11 mouse cellular contexts compared by ENCODE assay signal in genomic region chr2:69825898-69826297, GRCm38 (mm10). TPM values are rescaled to one million over a fixed set of nuclear protein-coding genes. Genes with fewer than 3 reads are reported as not detected.
DNase-seq lines count a peak whose midpoint lies in the region; ATAC-seq and TF ChIP-seq lines count a peak whose summit lies in the region.
"Had no signal": no experiment of that assay in that cellular context is flagged by ENCODE, and none has a peak within 500 bp of the region (broad histone marks: within the 10 kb centered on the region; RNA-seq: fewer than 3 reads in every experiment).

No protein-coding gene starts in this region.

- no peak overlapping the region for H3K4me2 ChIP-seq in heart, embryonic 13.5 days
- no peak overlapping the region for H3K4me2 ChIP-seq in heart, embryonic 12.5 days
- no peak overlapping the region for H3K4me2 ChIP-seq in neural tube, embryonic 15.5 days
- peak overlapping the region; percentile 34; the same call in 1 of the 2 replicates for H3K4me2 ChIP-seq in hindbrain, postnatal 0 days (ENCODE audit: low read depth, low read length)
- H3K4me2 ChIP-seq in stomach, postnatal 0 days (replicated peaks; ENCODE audit: low read depth), result no peak overlapping the region
- H3K4me2 ChIP-seq: embryonic facial prominence, embryonic 15.5 days had no signal

- H3K9ac ChIP-seq in heart, embryonic 13.5 days, result no peak overlapping the region
- H3K9ac ChIP-seq in heart, embryonic 12.5 days, result no peak overlapping the region
- no peak overlapping the region for H3K9ac ChIP-seq in neural tube, embryonic 15.5 days (replicated peaks)
- peak overlapping the region; percentile 31; the same call in 1 of the 2 replicates for H3K9ac ChIP-seq in hindbrain, postnatal 0 days (replicated peaks; ENCODE audit: low read length)
- H3K9ac ChIP-seq in stomach, postnatal 0 days (ENCODE audit: low read length), result no peak overlapping the region
- H3K9ac ChIP-seq: embryonic facial prominence, embryonic 15.5 days had no signal

- no peak for TF ChIP-seq CTCF in hindbrain, postnatal 0 days (IDR thresholded peaks at IDR 0.05; ENCODE audit: low read depth)
- no peak for TF ChIP-seq CTCF in stomach, postnatal 0 days (IDR thresholded peaks at IDR 0.05; ENCODE audit: low read depth)

- WGBS in heart, embryonic 13.5 days, result 79% methylated on average over 10 of the region's 10 CpGs
- WGBS in heart, embryonic 12.5 days, result 80% methylated on average over 10 of the region's 10 CpGs
- WGBS in neural tube, embryonic 15.5 days, result 79% methylated on average over 10 of the region's 10 CpGs
- WGBS in hindbrain, postnatal 0 days, result 67% methylated on average over 10 of the region's 10 CpGs
- WGBS in stomach, postnatal 0 days, result 48% methylated on average over 10 of the region's 10 CpGs

- no peaks in the 10 kb centered on the region for H3K27me3 ChIP-seq in heart, embryonic 13.5 days (replicated peaks)
- H3K27me3 ChIP-seq in heart, embryonic 12.5 days (replicated peaks), result no peaks in the 10 kb centered on the region
- no peaks in the 10 kb centered on the region for H3K27me3 ChIP-seq in neural tube, embryonic 15.5 days (replicated peaks)
- H3K27me3 ChIP-seq in hindbrain, postnatal 0 days (ENCODE audit: insufficient read depth, low read length), result no peaks in the 10 kb centered on the region
- H3K27me3 ChIP-seq in stomach, postnatal 0 days (ENCODE audit: control insufficient read depth, insufficient read depth, low read length), result no peaks in the 10 kb centered on the region
- H3K27me3 ChIP-seq: embryonic facial prominence, embryonic 15.5 days had no signal

- no peak for ATAC-seq in heart, embryonic 13.5 days (ENCODE audit: extremely low read depth, insufficient number of reproducible peaks, low FRiP score, low TSS enrichment)
- no peak for ATAC-seq in heart, embryonic 12.5 days (ENCODE audit: insufficient number of reproducible peaks, low FRiP score)
- no peak for ATAC-seq in neural tube, embryonic 15.5 days (ENCODE audit: low FRiP score)
- ATAC-seq in hindbrain, postnatal 0 days, result no peak
- no peak for ATAC-seq in stomach, postnatal 0 days (ENCODE audit: low FRiP score, low TSS enrichment)
- ATAC-seq in frontal cortex, adult (ENCODE audit: low TSS enrichment), result no peak
- ATAC-seq: inflammation-experienced regulatory T-cells, adult 6 months had no signal

- peaks cover 44% of the 10 kb centered on the region for H3K4me1 ChIP-seq in heart, embryonic 13.5 days
- peaks cover 31% of the 10 kb centered on the region for H3K4me1 ChIP-seq in heart, embryonic 12.5 days (replicated peaks)
- peaks cover 45% of the 10 kb centered on the region for H3K4me1 ChIP-seq in neural tube, embryonic 15.5 days
- peaks cover 14% of the 10 kb centered on the region for H3K4me1 ChIP-seq in hindbrain, postnatal 0 days (ENCODE audit: insufficient read depth, low read length)
- H3K4me1 ChIP-seq in stomach, postnatal 0 days (replicated peaks; ENCODE audit: control insufficient read depth, insufficient read depth), result no peaks in the 10 kb centered on the region; the same call in 1 of the 2 replicates

- DNase-seq in neural tube, embryonic 10.5 days (ENCODE audit: extremely low spot score, low spot score), result no peak
- DNase-seq in hindbrain, postnatal 0 days (ENCODE audit: low spot score), result no peak
- DNase-seq in stomach, postnatal 0 days (ENCODE audit: low spot score), result no peak

- H3K27ac ChIP-seq in heart, embryonic 13.5 days (replicated peaks), result peak overlapping the region; percentile 36; the same call in 1 of the 2 replicates
- no peak overlapping the region; the same call in 1 of the 2 replicates for H3K27ac ChIP-seq in heart, embryonic 12.5 days (ENCODE audit: poor library complexity, severe bottlenecking)
- peak overlapping the region; percentile 49 for H3K27ac ChIP-seq in neural tube, embryonic 15.5 days (replicated peaks)
- peak overlapping the region; percentile 74 for H3K27ac ChIP-seq in hindbrain, postnatal 0 days
- peak overlapping the region; percentile 61; the same call in 1 of the 2 replicates for H3K27ac ChIP-seq in stomach, postnatal 0 days (replicated peaks)
- H3K27ac ChIP-seq: embryonic facial prominence, embryonic 15.5 days; limb, embryonic 10.5 days had no signal

- no peaks in the 10 kb centered on the region for H3K9me3 ChIP-seq in heart, embryonic 13.5 days
- H3K9me3 ChIP-seq in heart, embryonic 12.5 days (replicated peaks), result no peaks in the 10 kb centered on the region
- no peaks in the 10 kb centered on the region for H3K9me3 ChIP-seq in neural tube, embryonic 15.5 days (replicated peaks)
- no peaks in the 10 kb centered on the region for H3K9me3 ChIP-seq in hindbrain, postnatal 0 days (ENCODE audit: low read length)
- no peaks in the 10 kb centered on the region for H3K9me3 ChIP-seq in stomach, postnatal 0 days (ENCODE audit: control insufficient read depth, low read length)
- H3K9me3 ChIP-seq: embryonic facial prominence, embryonic 15.5 days; limb, embryonic 10.5 days had no signal

- H3K36me3 ChIP-seq in heart, embryonic 13.5 days, result peaks cover 51% of the 10 kb centered on the region
- H3K36me3 ChIP-seq in heart, embryonic 12.5 days, result peaks cover 50% of the 10 kb centered on the region
- peaks cover 23% of the 10 kb centered on the region for H3K36me3 ChIP-seq in neural tube, embryonic 15.5 days
- H3K36me3 ChIP-seq in hindbrain, postnatal 0 days (ENCODE audit: insufficient read depth, low read length), result peaks cover 16% of the 10 kb centered on the region; the same call in 1 of the 2 replicates
- no peaks in the 10 kb centered on the region for H3K36me3 ChIP-seq in stomach, postnatal 0 days (ENCODE audit: control insufficient read depth, insufficient read depth, low read length)

- H3K4me3 ChIP-seq in heart, embryonic 13.5 days, result no peak overlapping the region
- no peak overlapping the region for H3K4me3 ChIP-seq in heart, embryonic 12.5 days
- H3K4me3 ChIP-seq in neural tube, embryonic 15.5 days (replicated peaks), result no peak overlapping the region
- no peak overlapping the region for H3K4me3 ChIP-seq in hindbrain, postnatal 0 days (ENCODE audit: low read length)
- H3K4me3 ChIP-seq in stomach, postnatal 0 days (ENCODE audit: low read depth, low read length), result no peak overlapping the region
- H3K4me3 ChIP-seq: embryonic facial prominence, embryonic 15.5 days; limb, embryonic 10.5 days; myocyte had no signal

- no peak for TF ChIP-seq EP300 in stomach, postnatal 0 days (optimal IDR thresholded peaks at IDR 0.05)

RNA-seq across cellular contexts. Expression of gene Klhl23, which starts 4.2 kb away (rescaled TPM):
- 42.8 and 47.3 TPM in 2 replicates for polyA plus RNA-seq in heart, embryonic 13.5 days (2015; fragmentation: Nextera tagmentation; extraction: Ambion mirVana)
- polyA plus RNA-seq in heart, embryonic 12.5 days (2016; fragmentation: Nextera tagmentation; extraction: Ambion mirVana), result 58.9 and 64.1 TPM in 2 replicates
- polyA plus RNA-seq in neural tube, embryonic 15.5 days (2015; fragmentation: Nextera tagmentation; extraction: Ambion mirVana), result 88.3 and 96.9 TPM in 2 replicates
- total RNA-seq in hindbrain, postnatal 0 days (2014; rRNA removed), result 104 and 130 TPM in 2 replicates
- 71.8 and 83.3 TPM in 2 replicates for polyA plus RNA-seq in hindbrain, postnatal 0 days (2015; fragmentation: Nextera tagmentation; extraction: Ambion mirVana)
- polyA plus RNA-seq in stomach, postnatal 0 days (2015; fragmentation: Nextera tagmentation; extraction: Ambion mirVana), result 21.4 and 25.1 TPM in 2 replicates

RNA-seq across cellular contexts. Expression of gene Ssb, which starts 35.5 kb away (rescaled TPM):
- polyA plus RNA-seq in heart, embryonic 13.5 days (2015; fragmentation: Nextera tagmentation; extraction: Ambion mirVana), result 193 and 222 TPM in 2 replicates
- polyA plus RNA-seq in heart, embryonic 12.5 days (2016; fragmentation: Nextera tagmentation; extraction: Ambion mirVana), result 233 and 248 TPM in 2 replicates
- polyA plus RNA-seq in neural tube, embryonic 15.5 days (2015; fragmentation: Nextera tagmentation; extraction: Ambion mirVana), result 263 and 279 TPM in 2 replicates
- 32.2 and 49.2 TPM in 2 replicates for total RNA-seq in hindbrain, postnatal 0 days (2014; rRNA removed)
- 288 and 322 TPM in 2 replicates for polyA plus RNA-seq in hindbrain, postnatal 0 days (2015; fragmentation: Nextera tagmentation; extraction: Ambion mirVana)
- 161 and 203 TPM in 2 replicates for polyA plus RNA-seq in stomach, postnatal 0 days (2015; fragmentation: Nextera tagmentation; extraction: Ambion mirVana)

RNA-seq across cellular contexts. Expression of gene Phospho2, which starts 36.5 kb away (rescaled TPM):
- polyA plus RNA-seq in heart, embryonic 13.5 days (2015; fragmentation: Nextera tagmentation; extraction: Ambion mirVana), result 14.4 and 16.7 TPM in 2 replicates
- polyA plus RNA-seq in heart, embryonic 12.5 days (2016; fragmentation: Nextera tagmentation; extraction: Ambion mirVana), result 17.6 and 18.3 TPM in 2 replicates
- polyA plus RNA-seq in neural tube, embryonic 15.5 days (2015; fragmentation: Nextera tagmentation; extraction: Ambion mirVana), result 35.0 and 36.3 TPM in 2 replicates
- 14.3 and 19.8 TPM in 2 replicates for total RNA-seq in hindbrain, postnatal 0 days (2014; rRNA removed)
- polyA plus RNA-seq in hindbrain, postnatal 0 days (2015; fragmentation: Nextera tagmentation; extraction: Ambion mirVana), result 27.6 and 29.7 TPM in 2 replicates
- polyA plus RNA-seq in stomach, postnatal 0 days (2015; fragmentation: Nextera tagmentation; extraction: Ambion mirVana), result 19.0 and 19.3 TPM in 2 replicates

RNA-seq across cellular contexts. Expression of gene Ccdc173, which starts 36.5 kb away (rescaled TPM):
- polyA plus RNA-seq in heart, embryonic 13.5 days (2015; fragmentation: Nextera tagmentation; extraction: Ambion mirVana), result 1.0 and 1.4 TPM in 2 replicates
- polyA plus RNA-seq in heart, embryonic 12.5 days (2016; fragmentation: Nextera tagmentation; extraction: Ambion mirVana), result 1.3 TPM in 2 replicates
- 1.9 and 2.2 TPM in 2 replicates for polyA plus RNA-seq in neural tube, embryonic 15.5 days (2015; fragmentation: Nextera tagmentation; extraction: Ambion mirVana)
- total RNA-seq in hindbrain, postnatal 0 days (2014; rRNA removed), result 0.10 TPM in 1 of 2 replicates, not detected in the other
- polyA plus RNA-seq in hindbrain, postnatal 0 days (2015; fragmentation: Nextera tagmentation; extraction: Ambion mirVana), result 1.7 and 1.9 TPM in 2 replicates
- polyA plus RNA-seq in stomach, postnatal 0 days (2015; fragmentation: Nextera tagmentation; extraction: Ambion mirVana), result 0.70 and 0.96 TPM in 2 replicates

RNA-seq across cellular contexts. Expression of gene Mettl5, which starts 59.5 kb away (rescaled TPM):
- polyA plus RNA-seq in heart, embryonic 13.5 days (2015; fragmentation: Nextera tagmentation; extraction: Ambion mirVana), result 32.6 and 37.3 TPM in 2 replicates
- polyA plus RNA-seq in heart, embryonic 12.5 days (2016; fragmentation: Nextera tagmentation; extraction: Ambion mirVana), result 33.6 and 37.1 TPM in 2 replicates
- 30.3 and 34.6 TPM in 2 replicates for polyA plus RNA-seq in neural tube, embryonic 15.5 days (2015; fragmentation: Nextera tagmentation; extraction: Ambion mirVana)
- total RNA-seq in hindbrain, postnatal 0 days (2014; rRNA removed), result 10.9 and 14.1 TPM in 2 replicates
- polyA plus RNA-seq in hindbrain, postnatal 0 days (2015; fragmentation: Nextera tagmentation; extraction: Ambion mirVana), result 39.4 TPM in 2 replicates
- 29.4 and 32.0 TPM in 2 replicates for polyA plus RNA-seq in stomach, postnatal 0 days (2015; fragmentation: Nextera tagmentation; extraction: Ambion mirVana)
